Mouse (Mus musculus) ES-E14 (cell line): ENCODE results near the gene Tmem59l. TPM values are rescaled to one million over a fixed set of nuclear protein-coding genes. Genes with fewer than 3 reads are reported as not detected.
A peak's percentile ranks its signal among the peaks of the same experiment; 100 is the strongest.

Experiments used
- DNase-seq: peaks from one replicate; pipeline ENCODE4 v3.0.0-alpha.2; 2013; ENCODE audit warnings: low read depth, low spot score
- H3K27ac ChIP-seq: 2 replicates; pipeline ENCODE4 v1.5.1; 2012; ENCODE audit warnings: low read depth, mild to moderate bottlenecking, low read length, moderate library complexity, mixed read lengths; ENCODE audit not compliant: poor library complexity, insufficient read depth, severe bottlenecking
- H3K36me3 ChIP-seq: 2 replicates; pipeline ENCODE4 v1.6.1; 2012; ENCODE audit warnings: mild to moderate bottlenecking, low read length, moderate library complexity, mixed read lengths; ENCODE audit not compliant: control insufficient read depth, poor library complexity, insufficient read depth, severe bottlenecking
- H3K4me1 ChIP-seq, 2 experiments: fragments of 150-350 bp in 1 of 2; sonication (generic) in 1 of 2; 2 replicates each; pipeline ENCODE4 v1.6.1; 2012; ENCODE audit warnings: low read length in 2 of 2, mild to moderate bottlenecking in 1 of 2, mixed read lengths in 1 of 2; ENCODE audit not compliant: control insufficient read depth in 2 of 2, insufficient read depth in 2 of 2, poor library complexity in 1 of 2
- H3K4me3 ChIP-seq, 2 experiments: fragments of 150-350 bp in 1 of 2; sonication (generic) in 1 of 2; 2 replicates each; pipeline ENCODE4 v1.5.1; 2012; ENCODE audit warnings: low read length in 2 of 2, low read depth in 1 of 2, mild to moderate bottlenecking in 1 of 2, mixed read lengths in 1 of 2; ENCODE audit not compliant: insufficient read depth in 1 of 2, poor library complexity in 1 of 2, severe bottlenecking in 1 of 2
- H3K9ac ChIP-seq: 2 replicates; pipeline ENCODE4 v1.6.1; 2012; ENCODE audit warnings: low read depth, mild to moderate bottlenecking, low read length, mixed read lengths; ENCODE audit not compliant: poor library complexity, insufficient read depth, severe bottlenecking
- H3K9me3 ChIP-seq: fragments of 150-350 bp; sonication (generic); 2 replicates; pipeline ENCODE4 v1.6.1; 2012; ENCODE audit warnings: low read depth, mild to moderate bottlenecking, low read length; ENCODE audit not compliant: control insufficient read depth, insufficient read depth
- CHD2 ChIP-seq: IDR thresholded peaks from 2 replicates; pipeline ENCODE4 v1.6.1; 2014; ENCODE audit warnings: mild to moderate bottlenecking, low read depth, low read length, inconsistent platforms
- HCFC1 ChIP-seq: IDR thresholded peaks from 2 replicates; pipeline ENCODE4 v1.6.1; 2012; ENCODE audit warnings: low read length, inconsistent platforms, borderline replicate concordance; ENCODE audit not compliant: insufficient read depth
- MAFK ChIP-seq: IDR thresholded peaks from 2 replicates; pipeline ENCODE4 v1.6.1; 2014; ENCODE audit warnings: mild to moderate bottlenecking, low read depth, low read length, inconsistent platforms; ENCODE audit not compliant: insufficient read depth
- ZC3H11A ChIP-seq: IDR thresholded peaks from 2 replicates; pipeline ENCODE4 v1.6.1; 2012; ENCODE audit warnings: low read depth, mild to moderate bottlenecking, inconsistent platforms, low read length, borderline replicate concordance
- ZNF384 ChIP-seq: IDR thresholded peaks from 2 replicates; pipeline ENCODE4 v1.6.1; 2012; ENCODE audit warnings: low read depth, low read length, inconsistent platforms
- in situ Hi-C, 2 experiments: fragments of 600-800 bp; cut with MboI; formaldehyde crosslinking; loops; one replicate each; pipeline ENCODE4 v1.15.1; 2025; ENCODE audit warnings: low sequenced_read_pairs in 2 of 2, inconsistent platforms in 1 of 2; ENCODE audit not compliant: unreplicated experiment in 2 of 2
- total RNA-seq: library from RNA; depleted of rRNA; stranded (reverse); fragments of 300-350 nt; gene quantifications from 2 replicates; pipeline ENCODE4 v1.2.3, GENCODE M21; 2012

Tmem59l gene
- total RNA-seq, 1 experiment: 5.3 TPM

DNA sequence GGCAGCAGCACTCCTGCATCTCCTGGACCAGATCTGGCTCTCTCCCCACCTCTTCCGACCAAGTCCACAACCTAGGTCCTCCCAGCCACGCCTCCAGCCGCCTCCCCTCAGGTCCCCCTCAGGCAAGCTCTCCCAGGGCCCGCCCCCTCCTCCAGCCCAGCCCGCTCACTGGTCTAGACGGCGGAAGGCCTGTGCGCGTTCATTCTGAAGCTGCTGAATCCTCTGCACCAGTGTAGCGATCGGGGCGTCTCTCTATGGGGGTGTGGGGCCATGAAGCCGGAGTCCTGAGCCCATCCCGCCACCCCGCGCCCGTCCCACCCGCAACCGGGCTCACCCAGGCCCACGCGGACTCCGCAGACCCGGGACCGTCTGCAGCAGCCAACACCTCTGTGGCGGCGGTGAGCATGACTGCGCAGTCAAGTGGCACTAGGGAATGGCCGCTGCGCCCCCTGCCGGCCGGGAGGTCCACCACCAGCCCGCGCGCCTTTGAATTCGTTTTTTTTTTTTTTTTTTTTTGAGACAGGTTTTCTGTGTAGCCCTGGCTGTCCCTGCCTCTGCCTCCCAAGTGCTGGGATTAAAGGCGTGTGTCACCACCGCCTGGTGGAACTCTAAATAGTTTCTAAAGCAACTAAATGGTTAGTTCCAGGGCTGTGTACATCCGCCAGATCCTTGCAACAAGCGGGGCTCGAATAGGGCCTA is 19.3 kb upstream of the Tmem59l start, which contains the start of gene Rex1bd:
Gene Rex1bd, minus strand, starts transcription at position 425 of the 699 bp plus-strand sequence.
- Histone ChIP-seq H3K9ac (peak within 1 kb of the TSS; percentile 91), H3K4me1 (peaks cover 0 to 11% of the 10 kb centered on the region in 2 experiments; a peak in 1 of 4 replicates), H3K9me3 (no peaks in the 10 kb centered on the region), H3K36me3 (peaks cover 30% of the 10 kb centered on the region), H3K27ac (peak within 1 kb of the TSS; percentile 88), H3K4me3 (peak within 1 kb of the TSS; percentile 89 to 92)
- peak; percentile 97 for DNase-seq
- in situ Hi-C loops: no loop called here
- TF ChIP-seq ZNF384: peak; percentile 98
- no peak for TF ChIP-seq ZC3H11A
- TF ChIP-seq HCFC1: peak; percentile 53
- peak; percentile 81 for TF ChIP-seq MAFK
- TF ChIP-seq CHD2: no peak

DNA sequence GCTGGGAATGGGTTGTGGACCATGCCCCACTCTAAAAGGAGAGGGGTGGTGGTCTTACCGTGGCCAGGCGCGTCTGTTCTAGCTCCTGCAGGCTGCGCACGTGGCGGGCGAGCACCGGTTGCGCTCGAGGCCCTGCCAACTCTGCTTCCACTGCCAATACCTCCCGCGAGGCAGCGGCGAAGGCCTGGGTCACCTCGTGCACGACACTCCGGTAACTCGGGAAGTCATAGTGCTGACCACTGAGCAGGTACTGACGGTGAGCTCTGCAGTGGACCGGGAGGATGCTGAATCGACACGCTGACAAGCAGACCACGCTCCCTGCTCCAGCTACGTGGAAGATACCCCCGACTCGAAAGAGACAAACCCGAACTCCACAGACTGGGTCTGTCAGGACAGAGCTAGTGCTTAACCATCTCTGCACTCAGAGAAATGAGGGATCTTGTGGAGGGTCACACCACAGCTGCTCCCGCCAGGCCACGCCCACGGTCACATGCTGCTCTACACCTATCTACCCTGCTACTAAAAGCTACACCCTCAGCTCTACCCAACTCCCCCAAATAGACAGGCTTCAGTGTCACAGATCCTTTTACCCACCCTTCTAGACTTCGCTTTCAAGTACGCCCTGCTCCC is 18.7 kb upstream of the Tmem59l start:
- Histone ChIP-seq H3K27ac (no peak overlapping the region), H3K9me3 (no peaks in the 10 kb centered on the region), H3K36me3 (peaks cover 30% of the 10 kb centered on the region), H3K4me1 (peaks cover 4 to 13% of the 10 kb centered on the region in 2 experiments; a peak in 2 of 4 replicates), H3K9ac (peak overlapping the region; percentile 51), H3K4me3 (peak overlapping the region; percentile 89 to 92)
- TF ChIP-seq CHD2 (no peak), ZC3H11A (no peak)
- in situ Hi-C loops: no loop called here
- no peak for DNase-seq

DNA sequence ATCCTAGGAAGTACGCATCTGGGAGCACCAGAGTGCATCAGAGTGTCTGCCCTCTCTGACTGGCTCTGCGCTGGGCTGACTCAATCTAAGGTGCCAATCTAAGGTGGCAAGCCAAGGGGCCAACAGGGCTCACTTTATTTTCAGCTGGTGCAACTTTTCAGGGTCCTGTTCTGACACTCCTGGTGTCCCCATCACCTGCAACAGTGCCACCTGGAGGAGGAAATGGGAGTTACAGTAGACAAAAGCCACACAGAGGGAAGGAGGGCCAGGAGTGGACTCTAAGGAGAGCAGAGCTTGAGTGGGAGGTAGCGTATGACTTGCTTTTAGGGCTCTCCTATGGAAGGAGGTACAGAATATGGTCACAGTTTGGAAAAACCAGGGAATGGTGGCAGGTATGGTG is 17.7 kb upstream of the Tmem59l start:
- TF ChIP-seq ZC3H11A (0 out of 2 replicates have a peak, but pooled peaks have one; percentile 5), MAFK (no peak)
- H3K9ac ChIP-seq: no peak overlapping the region
- no peak overlapping the region for H3K27ac ChIP-seq
- H3K36me3 ChIP-seq: peaks cover 30% of the 10 kb centered on the region
- no peak for DNase-seq
- in situ Hi-C loops: no loop called here
- H3K4me1 ChIP-seq: peaks cover 7 to 17% of the 10 kb centered on the region in 2 experiments; a peak in 2 of 4 replicates
- no peaks in the 10 kb centered on the region for H3K9me3 ChIP-seq
- no peak overlapping the region for H3K4me3 ChIP-seq

DNA sequence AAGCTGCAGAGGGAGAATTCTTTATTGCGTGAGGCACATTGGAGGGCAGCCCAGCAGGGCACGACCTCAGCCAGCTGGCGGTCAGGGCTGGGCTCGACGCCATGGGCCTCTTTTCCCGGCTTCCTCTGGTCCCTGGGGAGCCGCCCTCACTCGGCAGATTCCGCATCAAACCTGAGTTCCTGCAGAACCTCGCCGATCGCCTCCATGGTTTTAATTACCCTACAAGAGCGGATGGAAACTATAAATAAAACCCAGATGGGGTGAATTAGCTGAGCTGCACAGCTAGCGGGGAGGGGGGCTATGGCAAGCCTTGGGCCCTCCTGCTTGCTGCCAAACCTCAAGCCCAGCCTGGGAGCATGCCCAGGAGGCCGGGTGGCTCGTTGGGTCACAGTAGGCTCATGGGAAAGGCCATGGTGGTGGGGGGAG is 17.1 kb upstream of the Tmem59l start:
- TF ChIP-seq ZC3H11A (no peak), ZNF384 (no peak), HCFC1 (no peak), CHD2 (no peak), MAFK (no peak)
- no peak for DNase-seq
- in situ Hi-C loops: no loop called here
- no peak overlapping the region for H3K27ac ChIP-seq
- peaks cover 7 to 17% of the 10 kb centered on the region in 2 experiments; a peak in 2 of 4 replicates for H3K4me1 ChIP-seq
- no peaks in the 10 kb centered on the region for H3K9me3 ChIP-seq
- H3K36me3 ChIP-seq: peaks cover 27% of the 10 kb centered on the region
- no peak overlapping the region for H3K9ac ChIP-seq
- no peak overlapping the region for H3K4me3 ChIP-seq
